Mouse (Mus musculus): ENCODE results near the gene Rnf215. TPM values are rescaled to one million over a fixed set of nuclear protein-coding genes. Genes with fewer than 3 reads are reported as not detected.
"Not testable (repeated sequence)": the region's sequence is repeated elsewhere in the genome, so short reads cannot be mapped to it uniquely, and the experiment has no call there.

Rnf215 gene
- total RNA-seq, 2 experiments from 2014 or later: 32.0 to 34.8 TPM

- DNase-seq (ENCODE audit: low spot score in 2 of 2): no peak
Measured at GRCm38 (mm10) chr11:4143281-4144062, 8.5 kb downstream of the Rnf215 start.

- DNase-seq (ENCODE audit: low spot score in 2 of 2): no peak
Measured at GRCm38 (mm10) chr11:4146381-4146780, 11.4 kb downstream of the Rnf215 start.

- DNase-seq (ENCODE audit: low spot score in 2 of 2): no peak
Measured at GRCm38 (mm10) chr11:4147098-4147497, 12.1 kb downstream of the Rnf215 start.

DNA sequence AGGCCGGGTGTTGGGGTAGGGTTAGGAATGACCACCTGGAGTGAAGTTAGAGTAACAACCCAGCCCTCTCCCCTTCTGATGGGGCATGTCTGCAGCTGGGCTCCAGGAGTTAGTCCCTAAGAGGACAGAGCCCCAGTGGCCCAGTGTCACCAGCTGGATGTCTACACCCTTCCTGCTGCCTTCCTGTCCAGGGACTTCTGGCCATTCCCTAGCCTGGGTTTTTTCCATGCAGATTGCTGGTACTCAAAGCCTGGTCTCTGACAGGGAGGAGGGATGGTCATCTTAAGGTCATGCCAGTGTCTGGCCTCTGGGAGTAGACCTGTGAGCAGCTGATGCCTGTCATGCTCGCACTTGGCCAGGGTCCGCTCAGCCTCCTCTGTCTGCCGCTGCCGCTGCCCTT, 13.1 kb downstream of the Rnf215 start:
- no peak for DNase-seq (ENCODE audit: low spot score in 2 of 2)

DNA sequence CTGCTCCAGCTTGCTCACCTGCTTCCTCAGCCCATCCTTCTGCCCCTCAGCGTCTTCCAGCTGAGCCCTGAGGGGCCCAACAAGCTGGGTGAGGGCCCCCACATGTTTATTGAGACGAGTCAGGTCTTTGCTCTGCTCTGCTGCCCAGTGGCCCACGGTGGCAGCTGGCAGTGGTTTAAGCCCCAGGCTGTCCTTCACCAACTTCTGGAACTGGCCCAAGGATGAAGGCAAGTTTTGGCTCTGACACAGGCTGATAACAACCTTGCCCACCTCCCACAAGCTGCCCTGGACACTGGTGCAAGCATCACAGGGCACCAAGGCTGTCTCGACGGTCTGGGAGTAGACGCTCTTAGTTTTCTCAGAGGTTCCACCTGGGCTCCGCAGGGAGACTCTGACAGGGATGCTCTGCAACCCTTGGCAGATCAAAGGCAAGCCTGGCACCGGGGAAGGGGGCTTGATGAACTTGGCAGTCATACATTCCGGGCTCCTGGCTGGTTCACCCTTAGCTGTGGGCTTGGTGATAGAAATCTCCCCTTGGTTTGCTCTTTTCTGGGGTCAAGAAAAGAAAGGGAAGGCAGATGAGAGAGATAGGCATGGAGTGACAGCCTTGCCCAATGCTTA, 13.6 kb downstream of the Rnf215 start:
- no peak for DNase-seq (ENCODE audit: low spot score in 2 of 2)

DNA sequence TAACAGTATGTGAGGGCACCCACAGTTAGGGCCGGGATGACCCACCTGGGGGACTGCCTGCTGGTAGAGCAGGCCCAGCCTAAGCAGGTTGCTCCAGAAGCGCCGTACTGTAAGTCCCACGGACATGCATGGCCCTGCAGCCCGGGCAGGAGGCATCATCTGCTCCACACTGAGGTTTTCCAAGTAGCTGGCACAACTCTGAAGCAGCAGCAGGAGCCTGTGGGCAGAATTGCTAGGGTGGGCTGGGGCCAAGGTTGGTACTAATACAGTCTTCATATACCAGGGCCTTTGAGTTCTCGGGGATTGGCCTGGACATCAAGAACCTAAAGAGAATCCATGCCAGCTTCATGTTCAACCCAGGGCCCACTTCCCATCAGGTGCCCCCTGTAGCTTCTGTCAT, 14.9 kb downstream of the Rnf215 start:
- DNase-seq (ENCODE audit: low spot score in 2 of 2): no peak

DNA sequence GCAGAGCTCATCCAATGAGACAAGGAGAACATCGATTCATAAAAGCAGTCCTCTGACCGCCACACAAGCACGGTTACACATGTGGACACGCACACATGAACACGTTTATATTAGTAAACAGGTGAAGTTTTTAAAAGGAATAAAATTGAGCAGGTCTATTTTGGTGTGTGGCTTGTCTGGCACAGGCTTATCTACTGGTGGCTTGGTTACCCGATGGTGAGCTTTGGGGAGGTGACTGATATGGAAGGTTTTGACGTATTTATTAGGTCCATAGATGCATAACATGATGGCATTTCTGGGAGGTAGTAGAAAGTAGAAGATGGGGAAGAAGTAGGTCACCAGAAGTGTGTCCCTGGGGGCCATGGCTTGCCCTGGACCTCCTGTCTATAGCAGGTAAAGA, 18.7 kb downstream of the Rnf215 start:
- no peak for DNase-seq (ENCODE audit: low spot score in 2 of 2)

DNA sequence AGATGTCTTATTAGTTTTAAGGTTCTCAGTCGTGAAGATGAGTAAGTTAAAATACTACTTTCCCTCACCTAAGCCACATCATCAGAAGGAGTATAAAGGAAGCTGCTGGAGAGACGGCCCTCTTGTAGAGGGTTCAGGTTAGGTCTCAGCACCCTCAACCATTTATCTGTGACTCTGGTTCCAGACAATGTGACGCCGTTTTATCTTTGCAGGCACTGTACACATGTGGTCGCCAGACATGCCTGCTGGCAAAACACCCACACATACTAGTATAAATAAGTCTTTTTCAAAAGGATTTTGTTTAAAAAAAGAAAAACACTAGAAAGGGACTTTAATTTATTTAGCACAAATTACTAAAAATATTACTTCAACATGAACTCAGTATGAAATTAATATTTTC, 20.6 kb downstream of the Rnf215 start:
- no peak for DNase-seq (ENCODE audit: low spot score in 2 of 2)

GRCm38 (mm10) chr11:4158676-4159075, 23.7 kb downstream of the Rnf215 start:
- DNase-seq (ENCODE audit: low spot score in 2 of 2): no peak

DNA sequence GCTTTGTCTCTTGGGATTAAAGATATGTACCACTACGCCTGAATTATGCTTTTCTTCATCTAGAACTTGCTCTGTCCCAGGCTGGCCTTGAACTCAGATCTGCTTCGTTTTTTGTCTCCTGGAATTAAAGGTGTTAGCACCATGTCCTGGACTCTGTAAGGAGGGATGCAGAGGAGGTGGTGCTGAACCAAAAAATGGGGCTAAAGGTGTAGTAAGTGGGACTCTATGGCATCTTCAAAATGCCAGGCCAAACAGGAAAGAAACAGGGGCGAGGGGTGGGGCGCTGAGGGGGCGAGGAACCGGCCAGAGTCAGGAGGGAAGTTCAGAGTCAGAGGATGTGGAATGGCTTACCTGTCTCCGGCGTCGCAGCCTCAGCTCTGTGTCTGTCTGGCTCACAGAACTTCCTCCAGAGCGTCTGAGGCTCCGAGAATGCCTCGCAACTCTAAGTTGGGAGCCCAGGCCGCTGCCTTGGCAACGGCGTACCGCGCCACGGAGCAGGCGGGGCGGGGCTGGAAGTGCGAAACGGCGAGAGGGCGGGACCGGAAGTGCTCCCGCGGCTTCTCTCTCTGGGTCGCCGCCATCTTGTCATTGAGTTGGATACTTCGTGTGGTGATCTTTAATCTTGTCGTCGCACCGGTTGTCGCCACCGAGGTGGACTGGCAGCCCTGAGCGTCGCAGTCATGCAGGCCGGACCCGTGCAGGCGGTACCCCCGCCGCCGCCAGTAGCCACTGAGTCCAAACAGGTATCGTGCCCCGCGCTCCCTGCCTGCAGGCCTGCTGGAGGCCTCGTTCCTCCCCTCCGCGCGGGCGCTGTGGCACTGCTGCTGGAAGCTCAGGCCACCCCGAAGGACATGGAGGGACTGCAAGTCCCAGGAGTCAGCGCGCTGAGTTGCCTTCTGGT, 25.1 kb downstream of the Rnf215 start, which contains the start of the genes Ccdc157 and Sf3a1:
Gene Ccdc157 (minus strand): TSS at position 486 of the 901 bp plus-strand sequence.
Gene Sf3a1 (plus strand): TSS at position 543 of the 901 bp plus-strand sequence.
- peak; percentile 81 to 82 for DNase-seq (ENCODE audit: low spot score in 2 of 2)

DNA sequence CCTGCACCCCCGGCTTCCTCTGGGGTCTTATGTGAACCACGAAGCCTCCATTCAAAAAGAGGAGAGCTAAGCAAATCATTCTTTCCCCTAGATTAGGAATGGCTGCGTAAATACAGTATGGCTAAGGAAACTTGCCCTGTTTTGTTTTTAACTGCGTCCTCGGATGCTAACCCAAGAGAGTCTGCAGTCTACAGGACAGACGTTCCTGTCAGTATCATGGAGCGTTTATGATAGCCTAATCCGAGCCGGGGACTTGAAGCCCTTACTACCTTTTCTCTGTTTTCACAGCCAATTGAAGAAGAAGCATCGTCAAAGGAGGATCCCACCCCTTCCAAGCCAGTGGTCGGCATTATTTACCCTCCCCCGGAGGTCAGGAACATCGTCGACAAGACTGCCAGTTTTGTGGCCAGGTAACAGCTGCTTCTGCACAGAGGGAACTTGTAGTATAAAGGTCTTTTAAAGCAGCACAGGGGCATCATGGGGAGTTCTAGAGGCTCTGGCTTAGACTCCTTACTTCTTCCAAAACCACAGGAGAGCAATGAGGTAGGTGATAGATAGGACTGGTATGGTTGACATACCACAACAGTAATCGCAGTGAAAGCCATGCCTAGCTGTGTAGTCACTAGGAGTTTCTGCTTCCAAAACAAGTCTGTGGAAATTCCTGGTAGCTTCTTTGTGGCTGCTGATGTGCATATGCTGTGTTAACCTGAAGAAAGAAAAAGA, 25.9 kb downstream of the Rnf215 start:
- DNase-seq (ENCODE audit: low spot score in 2 of 2): no peak

DNA sequence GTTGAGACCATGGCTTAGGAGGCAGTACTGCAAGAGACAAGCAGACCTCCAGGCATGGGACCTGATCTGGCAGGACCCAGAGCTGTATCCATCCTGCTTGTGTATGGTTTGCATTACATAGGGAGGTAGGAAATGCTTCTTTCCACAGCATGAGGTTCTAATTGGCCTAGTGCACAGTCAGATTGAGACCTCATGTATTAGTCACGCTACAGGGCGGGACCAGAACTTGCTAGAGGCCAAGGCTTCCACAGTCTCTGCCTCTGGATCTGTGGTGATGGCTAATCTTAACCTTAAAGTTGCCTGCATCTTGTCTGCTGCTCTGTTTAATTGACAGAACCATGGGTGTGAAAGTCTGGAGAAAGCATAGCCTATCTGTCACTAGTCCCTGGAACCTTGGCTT, 29.7 kb downstream of the Rnf215 start:
- DNase-seq (ENCODE audit: low spot score in 2 of 2): no peak

DNA sequence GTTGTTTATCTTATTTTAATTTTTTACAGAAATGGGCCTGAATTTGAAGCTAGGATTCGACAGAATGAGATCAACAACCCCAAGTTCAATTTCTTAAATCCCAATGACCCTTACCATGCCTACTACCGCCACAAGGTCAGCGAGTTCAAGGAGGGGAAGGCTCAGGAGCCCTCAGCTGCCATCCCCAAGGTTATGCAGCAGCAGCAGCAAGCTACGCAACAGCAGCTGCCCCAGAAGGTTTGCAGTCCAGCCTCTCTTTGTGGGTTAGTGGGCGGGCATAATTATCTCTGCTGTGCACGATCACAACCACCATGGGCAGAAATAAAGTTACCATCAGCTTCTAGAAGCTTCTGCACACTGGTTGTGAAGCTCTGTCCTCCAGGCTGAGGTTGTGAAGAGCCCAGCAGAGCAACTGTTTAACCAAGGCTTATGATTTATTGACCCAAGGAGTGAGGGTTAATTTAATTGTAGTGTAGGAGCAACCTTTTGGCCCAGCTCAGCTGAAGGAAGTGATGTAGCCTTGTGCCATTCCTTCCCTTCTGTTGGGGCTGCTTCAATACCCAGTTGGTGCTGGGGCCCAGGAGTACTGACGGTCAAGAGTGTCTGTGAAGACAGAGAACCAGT, 31.6 kb downstream of the Rnf215 start:
- DNase-seq (ENCODE audit: low spot score in 2 of 2): no peak

DNA sequence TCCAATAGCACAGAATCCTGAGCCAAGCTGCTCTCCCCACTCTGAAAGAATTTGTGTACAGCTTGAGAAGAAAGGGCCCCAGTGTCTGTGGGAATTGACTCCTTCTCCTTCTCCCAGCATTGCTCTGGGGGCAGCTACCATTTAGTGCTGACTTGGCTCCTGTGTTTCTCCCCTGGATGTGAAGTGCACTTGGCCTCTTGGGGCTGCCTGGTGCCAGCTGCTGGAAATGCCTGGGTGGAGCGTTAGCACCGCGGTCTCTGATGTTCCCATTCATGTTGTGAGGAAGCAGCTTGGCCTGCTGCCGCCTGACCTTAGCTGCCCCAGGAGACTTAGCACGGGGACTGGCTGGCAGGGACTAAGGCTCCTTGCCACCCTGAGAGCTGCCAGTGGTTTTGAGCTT, 39.6 kb downstream of the Rnf215 start:
- no peak for DNase-seq (ENCODE audit: low spot score in 2 of 2)

GRCm38 (mm10) chr11:4177716-4178115, 42.7 kb downstream of the Rnf215 start:
- DNase-seq (ENCODE audit: low spot score in 2 of 2): no peak

- DNase-seq (ENCODE audit: low spot score in 2 of 2): no peak
Measured at GRCm38 (mm10) chr11:4182061-4182460, 47.1 kb downstream of the Rnf215 start.

DNA sequence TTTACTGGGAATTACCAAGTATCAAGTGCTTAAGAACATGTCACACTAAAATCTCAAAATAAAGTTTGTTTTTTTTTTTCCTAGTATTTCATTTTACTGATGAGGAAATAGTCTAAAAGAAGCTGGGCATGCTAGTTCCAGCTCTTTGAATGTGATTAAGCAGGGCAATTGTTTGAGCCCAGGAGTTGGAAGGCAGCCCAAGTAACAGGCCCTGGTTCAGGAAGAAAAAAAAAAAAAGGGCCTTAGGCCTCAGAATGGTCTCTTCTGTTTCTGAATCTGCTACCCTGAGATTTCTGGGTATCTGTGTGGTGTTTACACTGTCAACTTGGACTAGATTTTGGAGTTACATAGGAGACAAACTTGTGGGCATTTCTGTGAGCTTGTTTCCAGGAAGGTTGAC, 48.5 kb downstream of the Rnf215 start:
- DNase-seq (ENCODE audit: low spot score in 2 of 2): no peak

DNA sequence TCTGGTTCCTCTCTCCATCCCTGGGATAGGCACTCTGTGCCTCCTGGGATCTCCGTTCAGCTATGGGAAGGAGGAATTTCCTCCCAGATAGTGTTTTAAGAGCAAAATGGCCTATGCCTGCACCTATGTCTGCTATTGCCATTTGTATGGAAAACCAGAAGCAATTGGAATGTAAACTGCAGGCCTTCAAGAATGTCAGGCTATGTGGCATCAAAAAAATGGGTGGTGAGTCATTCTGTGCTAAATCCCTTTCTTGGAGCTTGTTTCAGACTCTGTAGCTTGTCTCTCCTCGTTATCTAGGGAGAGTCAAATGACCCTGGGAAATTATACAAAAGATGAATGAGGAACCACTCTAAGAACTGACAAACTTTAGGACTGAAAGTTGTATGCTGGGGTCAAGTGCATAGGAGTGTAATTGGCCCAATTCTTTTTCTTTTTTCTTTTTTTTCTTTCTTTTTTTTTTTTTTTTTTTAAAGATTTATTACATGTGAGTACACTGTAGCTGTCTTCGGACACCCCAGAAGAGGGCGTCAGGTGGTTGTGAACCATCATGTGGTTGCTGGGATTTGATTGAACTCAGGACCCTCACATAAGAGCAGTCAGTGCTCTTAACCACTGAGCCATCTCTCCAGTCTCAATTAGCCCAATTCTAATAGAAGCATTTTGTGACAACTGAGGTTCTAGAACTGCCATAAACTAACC, 49.4 kb downstream of the Rnf215 start:
- DNase-seq (ENCODE audit: low spot score in 2 of 2): no peak

- DNase-seq (ENCODE audit: low spot score in 2 of 2): not testable (repeated sequence)
Measured at GRCm38 (mm10) chr11:4185480-4185879, 50.5 kb downstream of the Rnf215 start.
